Mouse (Mus musculus) CH12.LX (cell line): ENCODE measurements around the gene Tlr11.

Experiments used
- CTCF ChIP-seq, 2 experiments: IDR thresholded peaks in 1 of 2; conservative IDR thresholded peaks in 1 of 2; 2 replicates each; pipeline ENCODE4 v1.5.1; 2011 to 2012; ENCODE audit warnings: low read depth in 2 of 2, low read length in 2 of 2, improper control_type of control experiment in 1 of 2, inconsistent platforms in 1 of 2, mild to moderate bottlenecking in 1 of 2, moderate library complexity in 1 of 2
- HCFC1 ChIP-seq: IDR thresholded peaks from 2 replicates; pipeline ENCODE4 v1.6.1; 2012; ENCODE audit warnings: low read depth, mild to moderate bottlenecking, inconsistent platforms, low read length, improper control_type of control experiment
- MAX ChIP-seq: IDR thresholded peaks from 2 replicates; pipeline ENCODE4 v1.6.1; 2011; ENCODE audit warnings: low read length, improper control_type of control experiment
- NELFE ChIP-seq: IDR thresholded peaks from 2 replicates; pipeline ENCODE4 v1.6.1; 2011; ENCODE audit warnings: low read depth, low read length, improper control_type of control experiment
- POLR2A ChIP-seq: IDR thresholded peaks from 2 replicates; pipeline ENCODE4 v1.6.1; 2011; ENCODE audit warnings: low read depth, mild to moderate bottlenecking, improper control_type of control experiment, low read length
- RCOR1 ChIP-seq: conservative IDR thresholded peaks from 2 replicates; pipeline ENCODE4 v1.6.1; 2012; ENCODE audit warnings: low read depth, mild to moderate bottlenecking, inconsistent platforms, low read length, improper control_type of control experiment
- ZKSCAN1 ChIP-seq: IDR thresholded peaks from 2 replicates; pipeline ENCODE4 v1.6.1; 2012; ENCODE audit warnings: low read depth, inconsistent platforms, low read length, improper control_type of control experiment, borderline replicate concordance

- no peak for TF ChIP-seq ZKSCAN1
- TF ChIP-seq CTCF (conservative IDR thresholded peaks at IDR 0.05 in 1 of 2, IDR thresholded peaks at IDR 0.05 in 1 of 2; ENCODE audit: low read depth in 2 of 2, low read length in 2 of 2): no peak
- no peak for TF ChIP-seq POLR2A
- no peak for TF ChIP-seq MAX
- TF ChIP-seq NELFE: no peak
- TF ChIP-seq HCFC1: no peak
- TF ChIP-seq RCOR1: no peak
These were observed 23.1 kb downstream of the Tlr11 start, which contains the start of gene Olfr736 for GRCm38 (mm10) chr14:50380863-50381262.
